ENCODE assay signal across 9 mouse cellular contexts in the genomic region with DNA sequence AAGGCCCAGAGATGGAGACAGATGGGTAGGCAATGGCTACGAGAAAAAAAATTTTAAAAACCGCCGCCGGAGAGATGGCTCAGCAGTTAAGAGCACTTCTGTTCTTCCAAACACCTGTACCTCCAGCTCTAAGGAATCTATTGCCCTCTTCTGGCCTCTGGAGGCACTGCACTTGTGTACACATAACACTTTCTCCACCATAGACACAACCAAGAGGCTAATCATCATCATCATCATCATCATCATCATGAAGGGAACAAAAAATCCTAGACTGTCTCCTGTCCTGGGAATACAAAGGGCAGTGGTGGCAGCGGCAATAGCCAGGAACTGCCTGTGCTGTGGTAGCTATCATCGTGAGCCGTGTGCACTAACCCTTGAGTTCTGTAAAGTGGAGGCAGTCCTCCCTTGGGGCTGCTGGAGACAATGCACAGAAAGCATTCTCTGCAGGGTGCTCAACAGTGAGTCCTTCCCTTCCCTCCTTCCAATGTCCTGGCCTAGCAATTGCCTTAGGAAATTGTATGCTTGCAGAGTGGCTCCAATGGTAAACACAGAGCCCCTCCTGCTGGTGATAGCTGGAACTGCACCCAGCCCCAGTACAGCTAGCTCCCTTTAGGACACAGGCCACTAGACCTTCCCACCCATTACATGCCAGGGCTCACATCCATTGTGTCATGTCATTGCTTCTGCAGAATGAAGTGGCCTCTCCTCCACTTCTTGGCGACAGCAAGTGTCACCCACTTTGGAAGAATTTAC. TPM values are rescaled to one million over a fixed set of nuclear protein-coding genes. Genes with fewer than 3 reads are reported as not detected.
DNase-seq lines count a peak whose midpoint lies in the region; ATAC-seq lines count a peak whose summit lies in the region.
"Had no signal": no experiment of that assay in that cellular context is flagged by ENCODE, and none has a peak within 500 bp of the region (broad histone marks: within the 10 kb centered on the region; RNA-seq: fewer than 3 reads in every experiment).

No protein-coding gene starts in this region.

- no peak overlapping the region for H3K4me3 ChIP-seq in midbrain, embryonic 11.5 days (ENCODE audit: low read depth, low read length)
- H3K4me3 ChIP-seq in midbrain, embryonic 16.5 days (ENCODE audit: low read depth, low read length) = no peak overlapping the region
- no peak overlapping the region for H3K4me3 ChIP-seq in kidney, embryonic 14.5 days (ENCODE audit: low read length)
- no peak overlapping the region for H3K4me3 ChIP-seq in liver, embryonic 12.5 days
- H3K4me3 ChIP-seq: hindbrain, embryonic 15.5 days had no signal

- no peak overlapping the region for H3K4me2 ChIP-seq in midbrain, embryonic 11.5 days
- H3K4me2 ChIP-seq in midbrain, embryonic 16.5 days (ENCODE audit: low read length) = no peak overlapping the region
- no peak overlapping the region for H3K4me2 ChIP-seq in kidney, embryonic 14.5 days (replicated peaks; ENCODE audit: low read depth, low read length)
- no peak overlapping the region for H3K4me2 ChIP-seq in liver, embryonic 12.5 days
- H3K4me2 ChIP-seq: hindbrain, embryonic 15.5 days had no signal

- H3K9me3 ChIP-seq in midbrain, embryonic 11.5 days (ENCODE audit: control insufficient read depth, low read length) = peaks cover 4% of the 10 kb centered on the region; the same call in 1 of the 2 replicates
- peaks cover 6% of the 10 kb centered on the region; the same call in 1 of the 2 replicates for H3K9me3 ChIP-seq in midbrain, embryonic 16.5 days (replicated peaks; ENCODE audit: control insufficient read depth, low read length, poor library complexity, severe bottlenecking)
- peaks cover 8% of the 10 kb centered on the region; the same call in 1 of the 2 replicates for H3K9me3 ChIP-seq in kidney, embryonic 14.5 days (ENCODE audit: control insufficient read depth, low read length)
- H3K9me3 ChIP-seq in liver, embryonic 12.5 days (replicated peaks) = no peaks in the 10 kb centered on the region

- no peaks in the 10 kb centered on the region for H3K27me3 ChIP-seq in midbrain, embryonic 11.5 days (ENCODE audit: control insufficient read depth, insufficient read depth, low read length)
- no peaks in the 10 kb centered on the region for H3K27me3 ChIP-seq in midbrain, embryonic 16.5 days (ENCODE audit: control insufficient read depth, insufficient read depth, low read depth, low read length)
- H3K27me3 ChIP-seq in kidney, embryonic 14.5 days (ENCODE audit: control insufficient read depth, insufficient read depth, low read length) = no peaks in the 10 kb centered on the region
- H3K27me3 ChIP-seq in liver, embryonic 12.5 days (replicated peaks) = no peaks in the 10 kb centered on the region
- H3K27me3 ChIP-seq: hindbrain, embryonic 15.5 days had no signal

- no peak overlapping the region for H3K27ac ChIP-seq in midbrain, embryonic 11.5 days (ENCODE audit: low read depth, low read length)
- H3K27ac ChIP-seq in midbrain, embryonic 16.5 days (ENCODE audit: low read length) = no peak overlapping the region
- H3K27ac ChIP-seq in kidney, embryonic 14.5 days (ENCODE audit: low read depth, low read length) = no peak overlapping the region
- H3K27ac ChIP-seq in liver, embryonic 12.5 days = no peak overlapping the region
- H3K27ac ChIP-seq: hindbrain, embryonic 15.5 days had no signal

- DNase-seq in midbrain, embryonic 11.5 days (ENCODE audit: low spot score, missing footprints) = peak; percentile 92
- DNase-seq in brain, adult 2 months (ENCODE audit: low read depth, low spot score) = peak; percentile 69
- peak; percentile 78 for DNase-seq in gastrocnemius, postnatal 10 days
- DNase-seq in ovary, postnatal 14 days (ENCODE audit: low spot score) = peak; percentile 63
- DNase-seq in thymus, postnatal 14 days = peak; percentile 85

- H3K36me3 ChIP-seq in midbrain, embryonic 11.5 days (ENCODE audit: control insufficient read depth, insufficient read depth, low read length) = peaks cover 18% of the 10 kb centered on the region
- H3K36me3 ChIP-seq in midbrain, embryonic 16.5 days (ENCODE audit: control insufficient read depth, insufficient read depth, low read length) = peaks cover 27% of the 10 kb centered on the region
- peaks cover 36% of the 10 kb centered on the region for H3K36me3 ChIP-seq in kidney, embryonic 14.5 days (ENCODE audit: control insufficient read depth, insufficient read depth, low read length)
- peaks cover 41% of the 10 kb centered on the region for H3K36me3 ChIP-seq in liver, embryonic 12.5 days

- H3K4me1 ChIP-seq in midbrain, embryonic 11.5 days (ENCODE audit: control insufficient read depth, insufficient read depth, low read length) = no peaks in the 10 kb centered on the region
- H3K4me1 ChIP-seq in midbrain, embryonic 16.5 days (ENCODE audit: control insufficient read depth, insufficient read depth, low read length) = no peaks in the 10 kb centered on the region
- H3K4me1 ChIP-seq in kidney, embryonic 14.5 days (ENCODE audit: control insufficient read depth, insufficient read depth, low read length) = no peaks in the 10 kb centered on the region
- no peaks in the 10 kb centered on the region for H3K4me1 ChIP-seq in liver, embryonic 12.5 days
- H3K4me1 ChIP-seq: hindbrain, embryonic 15.5 days had no signal

- no peak for ATAC-seq in midbrain, embryonic 11.5 days (ENCODE audit: low FRiP score)
- no peak for ATAC-seq in midbrain, embryonic 16.5 days
- peak; percentile 57 for ATAC-seq in kidney, embryonic 14.5 days (ENCODE audit: low FRiP score, low TSS enrichment)
- peak; percentile 52; the same call in 1 of the 2 replicates for ATAC-seq in liver, embryonic 12.5 days

- no peak overlapping the region for H3K9ac ChIP-seq in midbrain, embryonic 11.5 days (ENCODE audit: low read length)
- H3K9ac ChIP-seq in midbrain, embryonic 16.5 days (ENCODE audit: low read depth, low read length) = no peak overlapping the region
- H3K9ac ChIP-seq in kidney, embryonic 14.5 days (ENCODE audit: low read depth, low read length) = no peak overlapping the region
- H3K9ac ChIP-seq in liver, embryonic 12.5 days = no peak overlapping the region
- H3K9ac ChIP-seq: hindbrain, embryonic 15.5 days had no signal

- 77% methylated on average over 8 of the region's 8 CpGs for WGBS in midbrain, embryonic 11.5 days
- 77% methylated on average over 8 of the region's 8 CpGs for WGBS in midbrain, embryonic 16.5 days
- WGBS in kidney, embryonic 14.5 days = 75% methylated on average over 8 of the region's 8 CpGs
- WGBS in liver, embryonic 12.5 days (ENCODE audit: insufficient replicate concordance) = 48% methylated on average over 8 of the region's 8 CpGs

RNA-seq across cellular contexts. Expression of gene Ppp1r8, which starts 19.2 kb away (rescaled TPM):
- polyA plus RNA-seq in midbrain, embryonic 11.5 days (2014; fragmentation: Nextera tagmentation; extraction: Ambion mirVana) = 118 and 119 TPM in 2 replicates
- polyA plus RNA-seq in midbrain, embryonic 16.5 days (2015; fragmentation: Nextera tagmentation; extraction: Ambion mirVana) = 58.2 and 58.5 TPM in 2 replicates
- 10 to 100 TPM; 20.7 to 22.7 TPM for total RNA-seq in gastrocnemius, postnatal 10 days (2021)
- 65.3 and 77.2 TPM in 2 replicates for polyA plus RNA-seq in kidney, embryonic 14.5 days (2014; fragmentation: Nextera tagmentation; extraction: Ambion mirVana)
- polyA plus RNA-seq in liver, embryonic 12.5 days (2016; fragmentation: Nextera tagmentation; extraction: Ambion mirVana) = 30.7 and 32.6 TPM in 2 replicates

RNA-seq across cellular contexts. Expression of gene Themis2, which starts 27.6 kb away (rescaled TPM):
- 1.1 TPM in 2 replicates for polyA plus RNA-seq in midbrain, embryonic 11.5 days (2014; fragmentation: Nextera tagmentation; extraction: Ambion mirVana)
- 0.15 and 0.38 TPM in 2 replicates for polyA plus RNA-seq in midbrain, embryonic 16.5 days (2015; fragmentation: Nextera tagmentation; extraction: Ambion mirVana)
- 1 to 10 TPM; 1.6 to 2.8 TPM for total RNA-seq in gastrocnemius, postnatal 10 days (2021)
- 0.73 and 1.4 TPM in 2 replicates for polyA plus RNA-seq in kidney, embryonic 14.5 days (2014; fragmentation: Nextera tagmentation; extraction: Ambion mirVana)
- polyA plus RNA-seq in liver, embryonic 12.5 days (2016; fragmentation: Nextera tagmentation; extraction: Ambion mirVana) = 2.1 and 2.3 TPM in 2 replicates

RNA-seq across cellular contexts. Expression of gene Rpa2, which starts 55.7 kb away (rescaled TPM):
- polyA plus RNA-seq in midbrain, embryonic 11.5 days (2014; fragmentation: Nextera tagmentation; extraction: Ambion mirVana) = 164 TPM in 2 replicates
- 31.6 and 31.7 TPM in 2 replicates for polyA plus RNA-seq in midbrain, embryonic 16.5 days (2015; fragmentation: Nextera tagmentation; extraction: Ambion mirVana)
- 10 to 100 TPM; 16.2 to 16.8 TPM for total RNA-seq in gastrocnemius, postnatal 10 days (2021)
- polyA plus RNA-seq in kidney, embryonic 14.5 days (2014; fragmentation: Nextera tagmentation; extraction: Ambion mirVana) = 120 and 124 TPM in 2 replicates
- 123 and 128 TPM in 2 replicates for polyA plus RNA-seq in liver, embryonic 12.5 days (2016; fragmentation: Nextera tagmentation; extraction: Ambion mirVana)

Comparison
In these comparisons a context has a peak if more than half of its experiments do, and no peak if none do; other contexts are left out.
1. ATAC-seq: peak in kidney, embryonic 14.5 days (single experiment) and liver, embryonic 12.5 days (single experiment); none in midbrain, embryonic 11.5 days (single experiment) and midbrain, embryonic 16.5 days (single experiment).
2. Peak in every context shown above with its lines, with median percentiles within 50 percentile points of each other: DNase-seq.